Mouse (Mus musculus): ENCODE data around the gene Defb13. TPM values are rescaled to one million over a fixed set of nuclear protein-coding genes. Genes with fewer than 3 reads are reported as not detected.

Gene Defb13
- polyA plus RNA-seq (2015; fragmentation: Nextera tagmentation; extraction: Ambion mirVana): not detected in 2 replicates

GRCm38 (mm10) chr8:21946462-21946861 lies at the start of gene Defb13:
Gene Defb13, plus strand, starts transcription at chr8:21946762.

GRCm38 (mm10) chr8:21906290-21906689 lies 40.3 kb upstream of the Defb13 start, which contains the start of gene Defb11:
Gene Defb11, minus strand, starts transcription at chr8:21906412.

DNA sequence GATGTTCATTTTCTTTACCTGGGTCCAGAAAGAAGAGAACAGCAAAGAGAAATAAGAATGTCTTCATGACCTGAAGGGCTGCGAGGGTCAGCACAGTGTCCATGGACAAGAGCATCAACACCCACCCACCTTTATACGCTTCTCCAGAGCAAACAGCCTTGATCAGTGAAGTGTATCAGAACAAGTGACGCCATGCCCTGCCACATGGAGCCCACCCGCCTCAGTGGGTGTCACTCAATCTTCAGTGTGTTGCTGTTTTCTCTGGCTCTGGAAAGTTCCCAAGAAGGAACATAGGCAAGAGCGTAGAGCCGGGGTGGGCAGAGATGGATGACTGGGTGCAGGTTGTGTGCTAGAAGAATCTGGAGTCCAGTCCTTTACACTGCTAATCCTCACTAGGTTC lies 14.0 kb upstream of the Defb13 start, which contains the start of gene Defb15:
Gene Defb15, minus strand, starts transcription at position 101 of the 400 bp plus-strand sequence.

DNA sequence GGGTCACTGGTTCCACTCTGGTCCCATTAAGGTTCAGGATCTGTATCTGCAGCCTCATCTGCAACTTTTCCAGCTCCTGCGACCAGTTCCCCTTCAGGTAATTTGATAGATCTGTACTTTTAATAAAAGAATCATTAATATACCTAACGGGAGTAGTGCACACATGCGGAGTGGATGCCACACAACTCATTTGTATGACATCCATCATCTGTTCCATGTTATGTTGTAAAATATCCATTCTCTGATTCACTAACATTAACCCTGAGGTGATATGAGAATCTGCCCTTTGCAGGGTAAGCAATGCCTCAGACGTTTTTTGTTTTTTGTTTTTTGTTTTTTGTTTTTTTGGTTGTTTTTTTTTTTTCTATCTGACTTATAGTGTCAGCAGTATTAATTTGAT lies 8.5 kb upstream of the Defb13 start, which contains the start of gene Defb35:
Gene Defb35, plus strand, starts transcription at position 301 of the 400 bp plus-strand sequence.

DNA sequence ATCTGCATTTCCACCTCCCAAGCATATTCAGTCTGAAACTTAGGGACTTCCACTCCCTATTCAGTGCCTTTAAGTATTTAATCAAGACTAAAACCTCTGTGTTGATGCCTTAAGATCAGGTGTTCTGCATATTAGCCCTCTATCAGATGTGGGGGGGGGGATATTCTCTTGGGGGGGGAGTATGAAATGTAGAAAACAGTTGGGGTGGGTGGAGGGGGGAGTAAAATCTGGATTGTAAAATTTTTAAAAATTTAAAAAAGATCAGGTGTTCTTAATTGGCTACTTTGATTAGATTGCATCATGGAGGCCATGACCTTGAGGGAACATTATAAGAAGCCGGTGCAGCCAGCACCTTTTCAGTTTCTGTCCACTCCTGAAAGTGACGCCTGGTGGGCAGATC lies 11.9 kb downstream of the Defb13 start, which contains the start of gene Fam90a1a:
Gene Fam90a1a, plus strand, starts transcription at position 301 of the 400 bp plus-strand sequence.

GRCm38 (mm10) chr8:21969475-21969874 lies 22.9 kb downstream of the Defb13 start, which contains the start of gene Ccdc70:
Gene Ccdc70, plus strand, starts transcription at chr8:21969775.

Other genes starting within 250 kb of the Defb13 start
- not detected in 2 replicates for gene AY761184, start 243.1 kb upstream of the Defb13 start, polyA plus RNA-seq (2015; fragmentation: Nextera tagmentation; extraction: Ambion mirVana)
- gene Defa24, start 212.3 kb upstream of the Defb13 start, polyA plus RNA-seq (2015; fragmentation: Nextera tagmentation; extraction: Ambion mirVana): not detected in 2 replicates
- gene Defb50, start 123.2 kb upstream of the Defb13 start, polyA plus RNA-seq (2015; fragmentation: Nextera tagmentation; extraction: Ambion mirVana): not detected in 2 replicates
- not detected in 2 replicates for gene Defb2, start 106.8 kb upstream of the Defb13 start, polyA plus RNA-seq (2015; fragmentation: Nextera tagmentation; extraction: Ambion mirVana)
- not detected in 2 replicates for gene Defb10, start 87.9 kb upstream of the Defb13 start, polyA plus RNA-seq (2015; fragmentation: Nextera tagmentation; extraction: Ambion mirVana)
- not detected in 2 replicates for gene Defb9, start 61.3 kb upstream of the Defb13 start, polyA plus RNA-seq (2015; fragmentation: Nextera tagmentation; extraction: Ambion mirVana)
- gene Defb11, start 40.4 kb upstream of the Defb13 start, polyA plus RNA-seq (2015; fragmentation: Nextera tagmentation; extraction: Ambion mirVana): not detected in 2 replicates
- gene Defb15, start 14.1 kb upstream of the Defb13 start, polyA plus RNA-seq (2015; fragmentation: Nextera tagmentation; extraction: Ambion mirVana): not detected in 2 replicates
- gene Defb35, start 8.4 kb upstream of the Defb13 start, polyA plus RNA-seq (2015; fragmentation: Nextera tagmentation; extraction: Ambion mirVana): not detected in 2 replicates
- gene Fam90a1a, start 12.0 kb downstream of the Defb13 start, polyA plus RNA-seq (2015; fragmentation: Nextera tagmentation; extraction: Ambion mirVana): not detected in 2 replicates
- not detected in 2 replicates for gene Ccdc70, start 23.0 kb downstream of the Defb13 start, polyA plus RNA-seq (2015; fragmentation: Nextera tagmentation; extraction: Ambion mirVana)
- 0.08 and 0.10 TPM in 2 replicates for gene Atp7b, start 113.5 kb downstream of the Defb13 start, polyA plus RNA-seq (2015; fragmentation: Nextera tagmentation; extraction: Ambion mirVana)
- gene Alg11, start 114.0 kb downstream of the Defb13 start, polyA plus RNA-seq (2015; fragmentation: Nextera tagmentation; extraction: Ambion mirVana): 15.9 and 19.1 TPM in 2 replicates
- 0.60 and 0.75 TPM in 2 replicates for gene Nek5, start 178.3 kb downstream of the Defb13 start, polyA plus RNA-seq (2015; fragmentation: Nextera tagmentation; extraction: Ambion mirVana)
- gene Nek3, start 219.7 kb downstream of the Defb13 start, polyA plus RNA-seq (2015; fragmentation: Nextera tagmentation; extraction: Ambion mirVana): 4.0 and 4.2 TPM in 2 replicates
- gene Ckap2, start 239.1 kb downstream of the Defb13 start, polyA plus RNA-seq (2015; fragmentation: Nextera tagmentation; extraction: Ambion mirVana): 19.4 and 24.7 TPM in 2 replicates
- gene Vps36, start 246.0 kb downstream of the Defb13 start, polyA plus RNA-seq (2015; fragmentation: Nextera tagmentation; extraction: Ambion mirVana): 32.7 and 37.8 TPM in 2 replicates